Mouse (Mus musculus): ENCODE results near the gene Stkld1.
A peak's percentile ranks its signal among the peaks of the same experiment; 100 is the strongest.
"Not testable (repeated sequence)": the region's sequence is repeated elsewhere in the genome, so short reads cannot be mapped to it uniquely, and the experiment has no call there.

The Stkld1 gene

DNA sequence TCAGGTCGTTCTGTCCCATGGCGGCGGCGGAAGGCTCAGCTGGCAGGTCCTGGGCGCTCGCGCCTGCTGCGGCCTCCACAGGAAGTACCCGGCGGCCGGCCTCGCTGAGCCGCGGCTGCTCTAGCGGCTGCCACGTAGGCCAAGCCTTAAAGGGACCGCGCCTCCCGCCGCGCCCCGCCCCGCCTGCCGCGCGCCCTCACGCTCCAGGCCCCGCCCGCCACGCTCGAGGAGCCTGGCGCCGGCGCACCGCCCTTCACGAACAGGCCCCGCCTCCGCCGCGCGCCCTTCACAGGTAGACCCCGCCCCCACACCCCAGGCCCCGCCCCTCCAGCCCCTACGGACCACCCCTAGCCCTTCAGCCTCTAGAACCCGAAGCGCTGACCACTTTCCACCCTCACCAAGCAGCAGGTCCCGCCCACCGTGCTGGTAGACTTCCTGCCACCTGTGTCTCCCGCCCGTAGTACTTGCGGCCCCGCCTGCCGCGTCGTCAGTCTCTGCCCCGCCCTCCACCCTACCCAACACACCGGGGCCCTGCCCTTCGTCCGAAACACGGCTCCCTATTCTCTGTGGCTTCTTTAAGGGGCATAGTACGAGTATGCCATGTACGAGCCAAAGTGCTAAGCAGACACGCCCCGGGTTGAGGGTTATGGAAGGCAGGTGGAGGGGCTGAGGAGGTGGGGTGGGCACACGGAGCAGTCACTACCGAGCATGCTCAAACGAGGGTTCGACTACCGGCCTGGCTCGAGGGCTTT lies at the start of gene Stkld1, which contains the start of gene Surf4:
TSS of gene Stkld1 (plus strand) at position 744 of the 752 bp plus-strand sequence.
TSS of gene Surf4 (minus strand) at position 625 of the 752 bp plus-strand sequence.
- DNase-seq, result peak; percentile 92

DNA sequence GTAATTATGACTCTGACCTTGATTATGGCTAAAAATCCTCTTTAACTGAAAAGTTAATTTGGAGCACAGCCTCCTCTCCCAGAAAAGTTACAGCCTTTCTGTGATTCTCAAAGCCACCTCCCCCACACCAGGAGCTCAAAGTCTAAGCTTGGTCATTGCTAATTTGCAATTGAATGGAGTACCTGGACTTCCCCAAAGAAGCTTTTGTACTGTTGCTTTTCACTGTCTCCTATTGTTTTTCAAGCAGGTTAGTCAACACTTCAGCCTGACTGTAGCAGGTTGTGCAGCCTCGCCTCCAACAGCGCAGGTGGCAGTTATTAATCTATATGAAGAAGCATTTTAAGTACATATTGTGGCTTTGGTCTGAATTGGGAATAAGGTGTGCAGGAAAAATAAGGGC lies 48.3 kb upstream of the Stkld1 start:
- not testable (repeated sequence) for DNase-seq

DNA sequence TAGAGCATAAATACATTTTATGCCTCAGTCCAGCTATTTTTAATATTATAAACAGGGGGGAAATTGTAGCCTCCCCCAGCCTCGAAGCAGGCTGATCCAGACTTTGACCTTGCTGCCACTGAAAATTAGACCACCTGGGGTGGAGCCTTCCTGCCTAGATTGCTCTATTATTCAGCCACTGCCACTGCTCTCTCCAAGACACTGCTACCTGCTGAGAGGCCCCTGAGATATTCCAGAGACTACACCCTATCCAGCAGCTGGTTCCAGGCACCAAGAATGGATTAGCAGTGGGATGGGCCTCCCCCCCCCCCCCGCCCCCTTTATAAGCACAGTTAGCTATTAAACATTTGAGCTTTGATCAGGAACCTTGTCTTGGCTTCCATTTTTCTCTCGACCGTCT lies 47.7 kb upstream of the Stkld1 start:
- DNase-seq, result not testable (repeated sequence)

DNA sequence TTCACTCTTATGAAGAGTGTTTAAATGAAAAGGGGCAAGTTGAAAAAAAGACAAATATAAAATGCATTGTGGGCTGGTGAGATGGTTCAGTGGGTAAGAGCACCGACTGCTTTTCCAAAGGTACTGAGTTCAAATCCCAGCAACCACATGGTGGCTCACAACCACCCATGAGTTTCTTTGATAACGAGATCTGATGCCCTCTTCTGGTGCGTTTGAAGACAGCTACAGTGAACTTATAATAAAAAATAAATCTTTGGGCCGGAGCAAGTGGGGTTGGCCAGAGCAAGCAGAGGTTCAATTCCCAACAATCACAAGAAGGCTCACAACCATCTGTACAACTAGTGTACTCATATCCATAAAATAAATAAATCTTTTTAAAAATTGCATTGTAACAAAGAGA lies 37.9 kb upstream of the Stkld1 start:
- no peak for DNase-seq

DNA sequence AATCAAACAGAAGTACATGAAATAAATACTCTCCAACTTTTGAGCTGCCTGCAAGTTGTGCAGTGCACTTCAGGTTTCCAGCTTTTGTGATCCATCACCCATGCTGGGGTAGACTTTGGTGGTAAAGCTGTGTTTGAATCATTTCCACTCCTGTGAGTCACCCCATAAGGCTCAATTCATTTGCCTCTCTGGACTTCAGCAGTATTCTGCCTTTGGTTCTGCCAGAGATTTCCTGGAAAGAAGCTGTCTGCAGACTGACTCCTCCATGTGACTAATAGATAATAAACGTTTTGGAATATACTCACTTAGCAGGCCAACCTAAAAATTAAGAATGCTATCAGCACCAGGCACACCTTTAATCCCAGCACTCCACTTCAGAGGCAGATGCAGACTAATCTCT lies 33.1 kb upstream of the Stkld1 start:
- no peak for DNase-seq

DNA sequence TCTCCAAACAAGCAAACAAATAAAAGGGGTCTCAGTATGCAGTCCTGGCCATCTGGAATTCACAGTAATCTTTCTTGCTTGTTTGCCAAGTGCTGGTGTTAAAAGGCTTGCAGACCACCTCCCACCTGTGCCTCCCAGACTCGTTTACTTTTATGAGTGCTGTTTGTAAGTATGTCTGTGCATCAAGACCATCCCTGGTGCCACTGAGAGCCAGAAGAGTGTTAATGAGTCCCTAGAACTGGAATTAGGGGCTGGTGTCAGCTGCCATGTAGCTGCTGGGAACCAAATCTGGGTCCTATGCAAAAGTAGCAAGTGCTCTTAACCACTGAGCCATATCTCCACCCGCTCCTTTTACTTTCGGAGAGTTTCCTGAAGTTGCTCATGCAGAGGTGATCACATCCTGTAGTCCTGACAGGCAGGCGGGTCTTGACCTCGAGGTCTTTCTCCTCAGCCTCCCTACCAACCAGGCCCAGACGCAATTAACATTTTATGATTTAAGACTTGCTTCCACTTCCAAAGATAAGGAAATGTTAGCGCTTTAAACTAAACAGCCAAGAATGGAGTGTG lies 31.9 kb upstream of the Stkld1 start:
- no peak for DNase-seq

DNA sequence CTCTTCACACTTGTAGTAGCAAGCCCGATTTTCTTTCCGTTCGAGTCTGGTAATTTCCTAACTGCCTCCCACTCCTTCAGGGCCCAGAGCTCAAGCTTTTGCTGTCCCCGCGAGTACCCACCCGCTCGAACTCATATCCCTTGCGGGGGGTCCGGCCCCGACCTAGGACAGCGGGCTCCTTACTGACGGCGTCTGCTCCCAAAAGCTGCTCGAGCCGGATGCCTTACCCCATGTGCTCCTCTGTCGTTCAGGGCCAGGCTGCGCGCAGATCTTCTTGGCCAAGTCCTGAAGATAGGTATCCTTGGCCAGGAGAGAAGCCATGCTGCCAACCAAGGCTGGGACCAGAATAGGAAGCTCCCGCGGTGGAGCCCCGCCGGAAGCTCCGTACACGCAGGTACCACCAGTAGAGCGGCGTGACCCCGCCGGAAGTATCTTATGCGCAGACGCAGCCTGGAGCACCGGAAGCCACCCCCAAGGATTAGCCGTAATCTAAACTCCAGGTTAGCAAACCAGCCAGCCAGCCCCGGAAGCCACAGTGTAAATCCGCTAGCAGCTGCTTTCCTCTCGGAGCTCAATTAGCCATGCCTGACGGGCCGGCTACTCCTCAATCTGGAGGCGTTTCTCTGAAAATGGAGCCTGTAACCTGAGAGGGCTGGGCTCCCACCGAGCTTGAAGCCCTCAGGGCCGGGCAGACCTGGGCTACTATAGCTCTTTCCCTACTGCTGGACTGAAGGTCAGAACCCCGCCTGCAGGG lies 31.2 kb upstream of the Stkld1 start, which contains the start of gene Surf6:
TSS of gene Surf6 (minus strand) at position 413 of the 754 bp plus-strand sequence.
- DNase-seq, result peak; percentile 96

DNA sequence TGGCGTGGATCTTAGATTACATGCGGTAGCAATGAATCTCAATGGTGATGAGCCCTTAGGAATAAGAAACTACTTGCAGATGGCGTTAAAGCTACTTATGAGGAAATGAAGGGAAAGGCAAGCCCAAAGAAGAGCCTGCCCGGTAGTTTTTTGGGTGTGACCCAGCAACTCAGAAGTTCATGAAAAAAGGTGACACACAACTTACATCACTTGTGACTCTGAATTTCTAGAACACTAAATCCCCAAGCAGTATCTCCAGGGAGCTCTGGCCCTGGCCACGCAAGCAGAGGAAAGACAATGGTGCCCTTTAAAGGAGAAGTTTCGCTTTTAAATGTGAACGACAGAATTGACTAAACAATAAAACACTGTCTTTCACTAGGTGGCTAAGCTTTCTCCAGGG lies 30.5 kb upstream of the Stkld1 start:
- no peak for DNase-seq

DNA sequence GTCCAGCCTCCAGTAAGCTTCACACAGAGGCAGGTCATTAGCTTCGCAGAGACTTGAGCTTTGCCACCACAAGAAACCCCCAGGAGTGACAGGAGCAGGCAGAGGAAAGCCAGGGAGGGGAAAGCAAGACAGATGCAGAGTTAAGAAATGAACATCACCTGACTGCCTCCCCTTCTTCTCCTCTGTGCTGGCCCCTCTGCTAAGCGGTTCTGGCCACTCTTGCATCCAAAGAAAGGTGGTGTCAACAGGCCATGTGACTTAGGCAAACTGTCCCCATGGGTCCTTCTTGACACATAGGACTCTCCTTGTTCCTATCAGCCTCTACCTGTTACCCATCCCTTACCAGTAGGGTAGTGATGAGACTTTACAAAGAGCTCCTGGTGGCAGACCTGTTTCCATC lies 27.9 kb upstream of the Stkld1 start:
- DNase-seq, result no peak

DNA sequence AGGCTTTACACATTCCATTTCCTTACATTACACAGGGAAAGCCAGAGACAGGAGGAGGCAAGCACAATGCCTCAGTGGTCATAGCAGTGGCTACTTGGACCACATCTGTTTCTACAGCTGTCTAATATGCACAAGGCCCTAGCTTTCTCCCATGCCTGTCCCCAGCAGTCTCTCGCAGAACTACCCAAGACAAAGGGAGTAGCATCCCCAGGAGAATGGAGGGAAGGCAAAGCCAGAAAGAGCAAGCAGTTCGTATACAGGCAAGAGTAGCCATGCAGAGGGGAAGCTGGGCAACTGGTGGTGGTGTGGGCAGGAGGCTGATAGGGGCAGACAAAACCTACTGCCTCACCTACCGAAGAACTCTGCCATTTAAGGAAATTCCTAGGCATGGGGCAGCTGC lies 27.4 kb upstream of the Stkld1 start:
- no peak for DNase-seq

DNA sequence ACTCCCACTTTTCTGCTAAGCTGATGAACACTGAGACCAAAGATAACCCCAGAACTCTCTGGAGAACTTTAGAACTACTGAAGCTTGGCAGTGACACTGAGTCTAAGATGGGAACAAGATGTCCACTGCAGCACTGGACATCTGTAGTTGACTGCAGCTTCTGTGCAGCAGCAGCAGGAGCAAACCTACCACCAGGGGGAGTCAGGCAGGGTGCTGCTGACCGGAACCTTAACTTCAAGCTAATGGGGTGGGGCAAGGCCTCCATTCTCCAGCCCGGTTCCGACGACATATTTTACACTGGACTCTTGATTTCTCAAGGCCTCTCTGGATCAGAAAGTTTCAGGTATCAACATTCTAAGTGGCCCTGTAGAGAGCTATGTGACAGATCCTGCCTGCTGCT lies 26.7 kb upstream of the Stkld1 start:
- DNase-seq, result no peak

DNA sequence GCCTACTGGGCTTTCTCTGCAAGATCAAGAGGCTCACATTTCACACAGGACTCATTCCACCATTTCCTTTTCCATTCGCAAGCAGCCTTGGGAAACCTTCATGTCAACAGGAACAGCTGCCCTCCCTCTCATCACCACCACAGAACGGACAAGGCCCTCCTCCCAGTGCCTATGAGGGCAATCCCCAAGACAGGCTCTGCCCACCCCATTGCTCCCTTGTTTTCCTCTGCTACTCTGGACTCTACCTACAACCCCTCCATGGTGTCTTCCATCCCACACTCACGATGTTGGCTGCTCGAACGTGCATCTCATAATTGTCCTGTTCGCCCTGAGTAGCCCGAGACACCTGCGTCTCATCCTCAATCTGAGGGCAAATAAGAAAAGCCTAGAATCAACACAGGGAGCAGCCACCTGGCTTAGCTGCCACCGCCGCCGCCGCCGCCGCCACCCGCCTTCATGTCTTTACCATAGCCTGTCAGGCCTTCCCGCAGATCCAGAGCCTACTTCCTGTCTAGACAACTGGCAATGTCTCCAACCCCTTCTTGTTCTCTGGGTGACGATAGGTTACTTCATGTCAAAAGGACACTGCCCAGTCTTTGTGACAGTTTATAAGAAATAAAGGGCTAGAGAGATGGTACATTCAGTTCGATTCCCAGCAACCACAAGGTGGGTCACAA lies 25.0 kb upstream of the Stkld1 start:
- no peak for DNase-seq

DNA sequence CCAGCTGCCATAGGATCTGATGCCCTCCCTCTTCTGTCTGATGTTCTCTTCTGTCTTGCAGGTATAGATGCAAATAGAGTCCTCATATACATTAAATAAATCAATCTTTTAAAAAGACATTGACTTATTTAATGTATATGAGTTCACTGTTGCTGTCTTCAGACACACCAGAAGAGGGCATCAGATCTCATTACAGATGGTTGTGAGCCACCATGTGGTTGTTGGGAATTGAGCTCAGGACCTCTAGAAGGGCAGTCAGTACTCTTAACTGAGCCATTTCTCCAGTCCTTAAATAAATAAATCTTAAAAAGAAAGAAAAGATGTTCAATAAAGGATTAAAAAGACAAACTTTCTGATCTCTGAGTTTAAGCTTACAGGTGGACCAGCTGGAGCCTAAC lies 24.5 kb upstream of the Stkld1 start:
- no peak for DNase-seq

DNA sequence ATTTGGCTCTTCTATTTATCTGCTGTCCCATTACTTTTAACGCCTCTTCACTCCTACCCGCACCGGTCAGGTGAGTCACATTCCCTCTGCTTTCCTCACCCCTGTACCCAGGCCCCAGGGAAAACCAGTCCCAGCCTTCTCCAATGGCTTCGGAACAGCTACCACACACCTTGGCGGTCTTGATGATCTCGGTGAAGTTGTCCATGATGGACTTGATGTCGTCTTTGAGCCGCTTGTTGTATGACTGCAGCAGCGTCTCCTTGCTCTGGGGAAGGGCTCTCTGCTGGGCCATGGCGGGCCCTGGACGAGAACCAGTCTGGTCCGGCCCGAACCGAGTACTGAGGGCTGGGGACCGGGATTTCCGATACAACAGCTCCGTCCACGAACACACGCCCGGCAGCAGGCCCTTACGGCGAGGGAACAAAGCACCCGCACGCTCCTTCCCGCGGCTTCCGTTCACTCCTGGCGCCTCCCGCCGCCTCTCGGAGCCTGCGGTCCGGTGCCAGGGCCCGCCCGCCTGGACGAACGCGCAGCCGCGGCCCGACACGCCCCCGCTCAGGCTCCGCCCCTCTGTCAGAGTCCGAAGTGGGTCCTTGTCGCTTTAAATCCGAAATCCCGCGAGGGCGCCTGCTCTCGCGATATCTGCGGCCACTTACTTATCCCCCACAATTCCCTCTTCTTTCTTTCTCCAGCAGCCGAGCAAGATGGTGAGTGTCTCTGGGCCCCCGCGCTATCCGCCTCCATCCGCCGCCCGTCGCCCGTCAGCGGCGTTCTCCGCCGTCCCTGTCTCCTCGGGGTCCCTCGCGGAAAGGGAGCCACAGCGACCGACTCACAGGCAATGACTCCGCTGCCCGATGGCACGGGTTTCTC lies 23.5 kb upstream of the Stkld1 start, which contains the start of the genes Med22 and Rpl7a:
TSS of gene Med22 (minus strand) at position 554 of the 870 bp plus-strand sequence.
TSS of gene Rpl7a (plus strand) at position 641 of the 870 bp plus-strand sequence.
- DNase-seq, result peak; percentile 99

DNA sequence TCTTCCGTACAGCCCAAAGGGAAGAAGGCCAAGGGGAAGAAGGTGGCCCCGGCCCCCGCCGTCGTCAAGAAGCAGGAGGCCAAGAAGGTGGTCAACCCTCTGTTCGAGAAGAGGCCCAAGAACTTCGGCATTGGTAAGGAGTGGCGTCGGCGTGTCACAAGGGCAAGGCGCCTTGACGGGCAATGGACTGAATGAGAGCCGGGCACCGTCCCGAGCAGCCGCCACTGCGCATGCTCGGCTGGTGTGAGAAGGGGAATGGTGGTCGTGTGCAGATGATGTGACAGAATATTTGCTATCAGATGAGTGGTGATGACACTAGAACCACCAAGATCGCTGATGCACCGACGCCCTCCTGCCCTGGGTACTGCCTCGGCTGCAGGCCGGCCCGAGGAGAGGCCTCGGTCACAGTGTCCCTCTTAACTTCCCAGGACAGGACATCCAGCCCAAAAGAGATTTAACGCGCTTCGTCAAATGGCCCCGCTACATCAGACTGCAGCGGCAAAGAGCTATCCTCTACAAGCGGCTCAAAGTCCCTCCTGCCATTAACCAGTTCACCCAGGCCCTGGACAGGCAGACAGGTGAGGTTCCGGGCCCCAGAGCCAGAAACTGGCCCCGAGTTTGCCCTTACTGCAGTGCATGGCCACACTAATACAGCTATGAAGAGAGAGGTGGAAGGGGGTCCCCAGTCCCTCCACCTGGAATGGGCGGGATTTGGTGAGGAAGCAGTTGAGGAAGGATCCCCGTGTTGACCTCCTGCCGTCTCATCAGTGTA lies 22.7 kb upstream of the Stkld1 start:
- no peak for DNase-seq

DNA sequence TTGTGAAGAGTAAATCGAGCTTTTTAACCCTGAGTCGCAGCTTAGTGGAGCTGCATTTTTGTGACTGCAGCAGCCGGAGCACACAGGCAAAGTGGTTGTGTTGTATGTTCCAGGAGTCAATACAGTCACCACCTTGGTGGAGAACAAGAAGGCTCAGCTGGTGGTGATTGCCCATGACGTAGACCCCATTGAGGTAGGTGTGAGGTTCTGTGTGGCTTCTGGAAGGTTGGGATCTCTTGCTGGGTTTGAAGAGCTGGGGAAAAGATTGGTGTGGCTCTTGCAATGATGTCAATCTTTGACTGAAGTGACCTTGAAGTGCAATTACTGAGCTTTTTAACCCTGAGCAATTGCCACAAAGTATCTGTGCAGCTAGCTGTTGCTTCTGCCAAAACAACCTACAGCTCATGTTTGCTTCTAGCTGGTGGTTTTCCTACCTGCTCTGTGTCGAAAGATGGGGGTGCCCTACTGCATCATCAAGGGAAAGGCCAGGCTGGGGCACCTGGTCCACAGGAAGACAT lies 21.5 kb upstream of the Stkld1 start:
- DNase-seq, result no peak

DNA sequence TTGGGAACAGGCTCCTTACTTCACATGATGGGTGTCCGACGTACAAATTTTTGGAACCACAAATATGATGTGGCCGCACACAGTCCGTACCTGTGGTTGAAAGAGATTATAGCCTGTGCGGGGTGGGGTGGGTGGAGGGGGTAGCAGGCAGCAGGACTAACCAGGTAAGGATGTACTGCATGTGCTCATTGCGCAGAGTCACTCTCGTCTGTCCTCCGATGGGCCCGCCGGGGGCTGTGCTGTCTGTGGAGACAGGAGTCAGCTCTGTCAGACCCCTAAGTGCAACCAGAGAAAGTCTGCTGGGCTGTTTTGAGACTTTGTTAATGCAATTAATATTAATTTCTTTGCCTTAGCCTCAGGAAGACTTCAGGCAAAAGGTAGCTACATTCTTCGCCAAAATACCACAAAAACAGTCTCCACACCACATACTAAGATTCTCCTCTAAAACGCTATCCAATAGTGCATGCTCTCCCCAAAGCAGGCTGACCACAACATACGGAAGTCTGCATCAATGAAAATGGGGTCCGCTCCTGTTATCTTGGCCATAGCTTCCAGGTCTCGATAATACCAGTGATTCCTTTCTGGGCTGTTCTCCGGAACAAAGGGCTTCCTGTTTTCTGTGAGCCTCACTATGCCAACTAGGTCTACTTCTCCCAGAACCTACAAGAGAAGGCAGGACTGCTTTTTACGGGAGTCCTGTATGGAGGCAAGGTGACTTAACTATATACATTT lies 20.3 kb upstream of the Stkld1 start:
- DNase-seq, result no peak

DNA sequence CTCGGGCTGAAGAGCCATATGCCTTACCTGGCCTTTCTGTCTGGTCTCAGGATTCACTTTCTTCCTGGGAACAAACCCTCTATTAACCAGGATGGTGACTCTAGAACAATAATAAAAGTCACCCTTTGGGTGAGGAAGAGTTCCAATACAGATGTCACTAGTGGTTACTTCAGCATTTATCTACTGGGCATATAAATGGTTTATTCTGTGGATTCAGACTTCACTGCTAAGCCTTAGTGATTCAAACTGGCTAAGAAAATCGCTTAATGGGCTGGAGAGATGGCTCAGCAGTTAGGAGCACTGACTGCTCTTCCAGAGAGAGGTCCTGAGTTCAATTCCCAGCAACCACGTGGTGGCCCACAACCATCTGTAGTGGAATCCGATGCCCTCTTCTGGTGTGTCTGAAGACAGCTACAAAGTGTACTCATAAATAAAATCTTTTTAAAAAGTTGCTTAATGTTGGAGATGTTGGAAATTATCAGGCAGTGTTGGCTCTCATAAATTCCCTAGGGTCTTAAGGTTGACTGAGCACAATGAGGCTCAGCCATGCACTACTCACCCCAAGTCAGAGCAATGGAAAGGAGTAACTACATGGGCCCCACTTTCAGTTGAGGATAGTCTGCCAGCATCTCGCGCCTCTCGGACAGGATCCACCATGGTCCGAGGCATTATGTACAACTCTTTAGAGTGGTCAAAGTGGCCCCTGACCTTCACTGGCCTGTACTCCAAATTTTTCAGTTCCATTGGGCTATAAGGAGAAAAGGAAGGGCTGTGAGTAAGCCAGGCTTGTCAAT lies 19.5 kb upstream of the Stkld1 start:
- no peak for DNase-seq

Measured in cerebellum, adult 11-12 months (tissue).